Mouse (Mus musculus) yolk sac, embryonic 10.5 days (tissue): Measurements from ENCODE around the gene Rab1b.
"Not testable (repeated sequence)": the region's sequence is repeated elsewhere in the genome, so short reads cannot be mapped to it uniquely, and the experiment has no call there.

Experiments used
- DNase-seq: peaks from one replicate; pipeline ENCODE4 v3.0.0-alpha.2; 2017; ENCODE audit warnings: low spot score

The Rab1b gene

GRCm38 (mm10) chr19:5106731-5107191 lies at the start of gene Rab1b:
Gene Rab1b, minus strand, starts transcription at chr19:5107072.
- peak; percentile 97 for DNase-seq

DNA sequence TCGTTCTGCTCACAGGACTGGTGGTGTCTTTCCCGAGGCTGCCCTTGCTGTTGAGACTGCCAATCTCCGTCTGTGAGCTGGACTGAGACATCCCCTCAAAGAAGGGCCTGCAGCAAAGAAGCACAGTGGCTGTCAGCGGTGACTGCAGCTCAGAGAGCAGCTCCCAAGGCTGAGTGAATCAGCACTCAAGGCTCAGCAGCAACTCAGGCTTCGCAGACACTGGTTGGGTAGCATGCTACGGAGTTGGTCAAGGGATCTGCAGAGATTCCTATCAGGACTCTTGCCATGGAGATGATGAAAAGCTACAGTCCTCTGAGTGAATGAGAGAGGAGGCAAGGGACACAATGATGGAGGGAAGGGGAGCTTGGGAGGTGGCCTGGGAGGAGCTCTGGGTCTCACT lies 45.4 kb upstream of the Rab1b start:
- no peak for DNase-seq

GRCm38 (mm10) chr19:5151741-5152140 lies 44.9 kb upstream of the Rab1b start:
- DNase-seq: no peak

DNA sequence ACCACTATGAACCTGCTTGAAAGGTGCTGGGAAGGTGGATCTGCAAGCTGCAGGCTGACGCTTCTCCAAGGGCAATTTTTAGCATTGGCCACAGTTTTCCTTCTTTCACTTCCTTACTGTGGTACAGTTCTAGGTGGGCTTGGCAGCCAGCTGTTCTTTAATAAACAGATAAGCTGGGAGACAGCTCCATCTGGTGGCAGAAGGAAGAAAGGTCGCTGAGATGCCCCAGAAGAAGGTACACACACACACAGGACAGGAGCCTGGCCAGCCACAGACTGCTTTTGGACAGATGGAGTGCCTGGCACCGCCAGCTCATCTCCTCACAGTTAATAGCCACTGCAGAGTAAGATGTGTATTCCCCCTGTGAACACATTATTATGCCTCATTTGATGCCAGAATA lies 44.5 kb upstream of the Rab1b start:
- DNase-seq: peak; percentile 45

- no peak for DNase-seq
These were observed 43.5 kb upstream of the Rab1b start for GRCm38 (mm10) chr19:5150358-5150757.

DNA sequence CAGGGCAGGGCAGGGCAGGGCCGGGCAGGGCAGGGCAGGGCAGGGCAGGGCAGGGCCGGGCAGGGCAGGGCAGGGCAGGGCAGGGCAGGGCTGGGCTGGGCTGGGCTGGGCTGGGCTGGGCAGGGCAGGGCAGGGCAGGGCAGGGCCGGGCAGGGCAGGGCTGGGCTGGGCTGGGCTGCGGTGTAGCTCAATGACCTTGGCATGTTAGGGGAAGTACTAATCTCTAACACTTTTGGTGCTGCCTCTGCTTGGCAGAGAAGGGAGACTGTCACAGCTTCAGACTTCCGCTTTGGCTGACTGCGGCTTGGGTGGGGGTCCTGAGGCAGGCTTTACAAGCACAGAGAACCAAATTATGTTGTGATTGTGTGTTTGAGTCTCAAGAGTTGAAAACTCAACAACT lies 42.2 kb upstream of the Rab1b start:
- not testable (repeated sequence) for DNase-seq

- DNase-seq: peak; percentile 23
These were observed 32.8 kb upstream of the Rab1b start for GRCm38 (mm10) chr19:5139640-5140039.

- peak; percentile 81 for DNase-seq
These were observed 24.4 kb upstream of the Rab1b start for GRCm38 (mm10) chr19:5131237-5131636.

- no peak for DNase-seq
These were observed 22.9 kb upstream of the Rab1b start for GRCm38 (mm10) chr19:5129770-5130169.

DNA sequence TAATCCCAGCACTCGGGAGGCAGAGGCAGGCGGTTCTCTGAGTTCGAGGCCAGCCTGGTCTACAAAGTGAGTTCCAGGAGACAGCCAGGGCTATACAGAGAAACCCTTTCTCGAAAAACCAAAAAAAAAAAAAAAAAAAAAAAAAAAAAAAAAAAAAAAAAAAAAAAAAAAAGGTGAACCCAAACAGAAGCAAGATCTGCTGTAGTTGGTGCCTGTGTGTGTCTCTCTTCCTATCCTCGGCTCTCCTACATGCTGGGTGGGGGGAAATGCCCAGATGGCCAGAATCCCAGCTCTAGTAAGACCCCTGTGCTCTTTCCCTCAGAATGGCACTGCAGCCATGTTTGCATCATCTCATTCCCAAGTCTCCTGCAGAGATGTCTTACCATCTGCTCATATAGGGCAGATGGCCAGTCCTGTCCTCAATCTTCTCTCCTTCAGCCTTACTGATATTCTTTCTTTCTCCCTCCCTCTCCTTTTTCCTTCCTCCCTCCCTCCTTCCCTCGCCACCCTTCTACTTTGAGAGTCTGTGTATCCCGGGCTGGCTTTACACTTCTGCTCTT lies 17.3 kb upstream of the Rab1b start:
- no peak for DNase-seq

DNA sequence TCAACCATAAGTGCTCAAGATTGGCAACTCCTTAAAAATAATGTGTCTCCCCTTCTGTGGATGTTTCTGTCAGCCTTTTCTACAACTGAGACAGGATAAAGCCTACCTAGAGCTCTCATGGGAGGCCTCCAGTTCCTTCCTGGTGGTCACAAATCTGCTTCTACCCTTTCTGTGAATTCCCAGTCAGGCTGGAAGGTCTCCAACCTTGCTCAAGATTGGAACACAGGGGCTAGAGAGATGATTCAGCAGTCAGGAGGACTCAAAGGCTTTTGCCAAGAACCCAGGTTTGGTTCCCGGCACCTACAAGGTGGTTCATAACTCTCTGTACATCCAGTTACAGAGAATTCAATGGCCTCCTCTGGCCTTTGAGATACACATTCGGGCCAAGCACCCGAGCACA lies 16.4 kb upstream of the Rab1b start:
- DNase-seq: no peak

DNA sequence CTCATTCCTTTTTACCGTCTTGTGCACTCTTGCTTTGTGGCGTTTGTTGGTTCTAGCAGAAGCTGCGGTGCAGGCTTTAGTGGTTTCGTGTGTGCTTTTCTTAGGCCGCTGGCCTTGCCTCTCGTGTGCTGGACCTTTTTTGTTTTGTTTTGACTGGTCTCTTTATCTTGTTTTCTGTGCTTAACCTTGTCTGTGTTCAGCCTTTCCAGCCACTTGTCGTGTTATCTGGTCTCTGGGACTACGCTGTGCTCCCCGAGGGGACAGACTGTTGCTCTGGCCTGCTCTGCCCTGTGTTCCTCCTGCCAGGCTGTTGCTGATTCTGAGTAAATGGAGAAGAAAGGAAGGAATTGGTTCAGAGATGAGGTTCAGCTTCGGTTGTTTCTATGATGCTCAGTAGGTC lies 15.6 kb upstream of the Rab1b start:
- no peak for DNase-seq

DNA sequence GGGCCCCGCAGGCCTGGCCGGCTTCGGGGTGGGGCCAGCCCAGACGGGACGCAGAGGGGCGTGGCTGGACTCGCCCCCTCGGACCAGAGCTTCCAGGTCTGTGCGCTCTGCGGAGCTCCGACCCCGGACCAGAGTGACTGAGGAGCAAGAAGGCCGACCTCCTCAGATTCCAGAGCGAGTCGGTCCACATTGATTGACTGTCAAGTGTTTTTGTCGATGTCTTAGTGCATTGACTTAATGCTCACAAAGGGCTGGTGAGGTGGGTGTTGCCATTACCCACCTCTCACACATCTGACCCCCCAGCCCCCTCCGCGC lies 11.5 kb upstream of the Rab1b start, which contains the start of gene Klc2:
TSS of gene Klc2 (minus strand) at position 177 of the 315 bp plus-strand sequence.
- DNase-seq: no peak

- DNase-seq: peak; percentile 93
These were observed 10.9 kb upstream of the Rab1b start for GRCm38 (mm10) chr19:5117494-5118383.

GRCm38 (mm10) chr19:5113783-5114182 lies 6.9 kb upstream of the Rab1b start:
- no peak for DNase-seq

DNA sequence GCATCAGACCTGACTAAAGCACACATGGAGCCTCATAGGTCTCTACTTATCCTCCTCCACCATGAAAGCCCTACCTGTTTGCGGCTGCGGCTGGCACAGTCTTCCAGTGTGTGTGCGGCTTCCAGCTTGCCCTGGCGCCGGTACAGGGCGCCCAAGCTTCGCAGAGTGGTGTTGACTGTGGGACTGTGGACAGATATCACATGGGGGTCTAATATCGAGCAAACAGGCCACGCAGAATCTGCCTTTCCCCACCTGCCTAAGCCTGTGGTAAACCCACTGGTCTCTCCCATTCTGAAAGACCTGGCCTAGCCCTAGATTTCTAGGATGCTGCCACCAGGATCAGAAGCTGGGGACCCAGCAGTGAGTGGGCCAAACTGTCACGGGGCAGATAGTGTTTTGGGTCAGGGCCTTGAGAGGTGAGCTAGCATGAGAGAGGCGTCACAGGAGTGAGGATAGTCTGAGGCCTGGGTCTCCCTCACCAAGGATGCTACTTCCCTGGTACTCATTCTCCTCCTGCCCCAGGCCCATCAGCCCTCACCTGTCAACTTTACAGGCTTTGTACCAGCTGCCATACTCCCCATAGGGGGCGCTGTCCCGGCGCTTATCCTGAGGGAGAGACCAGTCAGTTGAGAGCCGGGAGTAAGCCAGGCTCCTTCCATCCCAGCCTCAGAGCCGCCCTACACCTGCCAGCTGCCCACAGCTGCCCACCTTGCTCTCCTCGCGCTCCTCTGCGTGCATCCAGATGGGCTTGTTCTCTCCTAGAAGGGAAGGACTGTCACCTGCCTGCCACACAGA lies 3.0 kb upstream of the Rab1b start:
- DNase-seq: no peak

DNA sequence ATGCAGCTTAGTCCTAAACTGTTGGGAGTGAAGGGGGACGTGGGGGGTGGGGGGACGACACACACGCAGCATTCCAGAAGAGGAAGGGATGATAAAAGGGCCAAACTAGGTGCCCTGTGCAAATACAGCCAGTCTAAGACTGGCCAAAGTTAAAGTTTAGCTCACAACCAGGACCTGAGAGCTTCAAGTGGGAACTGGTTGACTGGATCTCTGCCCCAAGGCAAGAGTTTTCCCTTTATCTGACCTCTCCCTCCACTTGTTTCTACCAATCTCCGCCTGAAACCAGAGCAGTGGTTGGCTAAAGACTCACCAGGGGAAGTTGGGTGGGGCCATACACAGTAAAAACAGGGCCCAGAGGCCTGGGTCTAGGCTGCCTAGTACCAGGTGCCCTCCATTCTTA lies 1.8 kb upstream of the Rab1b start:
- DNase-seq: peak; percentile 75

DNA sequence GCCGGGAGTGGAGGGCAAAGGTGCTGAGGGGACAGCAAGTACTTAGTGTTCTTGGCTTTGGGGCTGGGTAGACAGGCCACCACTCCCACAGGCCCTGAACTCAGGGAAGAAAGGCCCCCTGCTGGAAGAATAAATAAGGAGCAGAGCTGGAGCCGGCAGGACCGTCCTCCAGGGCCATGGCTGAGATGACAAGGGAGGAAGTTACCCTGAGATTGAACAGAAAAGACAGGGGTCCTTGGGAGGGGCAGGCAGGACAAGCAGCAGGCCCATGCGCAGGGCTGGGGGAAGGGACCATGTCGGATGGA lies 1.4 kb upstream of the Rab1b start:
- DNase-seq: no peak

GRCm38 (mm10) chr19:5107556-5108270 lies 841 bp upstream of the Rab1b start:
- DNase-seq: no peak

GRCm38 (mm10) chr19:5106074-5106473 lies 798 bp downstream of the Rab1b start:
- DNase-seq: no peak

- peak; percentile 66 for DNase-seq
These were observed 8.3 kb downstream of the Rab1b start, which contains the start of gene Cnih2 for GRCm38 (mm10) chr19:5098363-5099143. Gene Cnih2, minus strand, starts transcription at chr19:5098521.
